Mouse (Mus musculus) embryonic facial prominence, embryonic 15.5 days (tissue): ENCODE data around the gene Zfp383. TPM values are rescaled to one million over a fixed set of nuclear protein-coding genes. Genes with fewer than 3 reads are reported as not detected.
"Not testable (repeated sequence)": the region's sequence is repeated elsewhere in the genome, so short reads cannot be mapped to it uniquely, and the experiment has no call there.

Experiments used
- ATAC-seq: fragments of 200-750 bp; cut with Nextera tagmentation; 2 replicates; pipeline ENCODE4 v1.8.0; 2017; ENCODE audit warnings: low read depth, moderate TSS enrichment; ENCODE audit not compliant: insufficient number of reproducible peaks, low FRiP score, low TSS enrichment
- H3K27ac ChIP-seq: fragments of 300-500 bp; sonication (generic); replicated peaks from 2 replicates; pipeline ENCODE4 v1.5.1; 2015; ENCODE audit warnings: mild to moderate bottlenecking, inconsistent platforms
- H3K27me3 ChIP-seq: fragments of 300-500 bp; sonication (generic); 2 replicates; pipeline ENCODE4 v1.6.1; 2015; ENCODE audit warnings: inconsistent platforms
- H3K36me3 ChIP-seq: fragments of 300-500 bp; sonication (generic); 2 replicates; pipeline ENCODE4 v1.6.1; 2015; ENCODE audit warnings: mild to moderate bottlenecking, inconsistent platforms
- H3K4me1 ChIP-seq: fragments of 300-500 bp; sonication (generic); 2 replicates; pipeline ENCODE4 v1.6.1; 2015; ENCODE audit warnings: inconsistent platforms
- H3K4me2 ChIP-seq: fragments of 300-500 bp; sonication (generic); replicated peaks from 2 replicates; pipeline ENCODE4 v1.6.1; 2015; ENCODE audit warnings: mild to moderate bottlenecking, inconsistent platforms
- H3K4me3 ChIP-seq: fragments of 300-500 bp; sonication (generic); replicated peaks from 2 replicates; pipeline ENCODE4 v1.5.1; 2015; ENCODE audit warnings: mild to moderate bottlenecking, inconsistent platforms
- H3K9ac ChIP-seq: fragments of 300-500 bp; sonication (generic); 2 replicates; pipeline ENCODE4 v1.6.1; 2015; ENCODE audit warnings: inconsistent platforms
- H3K9me3 ChIP-seq: fragments of 300-500 bp; sonication (generic); replicated peaks from 2 replicates; pipeline ENCODE4 v1.6.1; 2016; ENCODE audit warnings: inconsistent platforms
- WGBS: fragments of 180-500 bp; shearing (Covaris S2); methylation state at CpG from one replicate; pipeline ENCODE4 v1.1.7; 2015; 5-methylcytosine and 5-hydroxymethylcytosine counted together
- polyA plus RNA-seq: library from polyadenylated mRNA; unstranded; fragments of >200 nt; fragmentation: Nextera tagmentation; extraction: Ambion mirVana; gene quantifications from 2 replicates; pipeline ENCODE4 v1.2.1, GENCODE M21; 2015

The Zfp383 gene
- 5.0 and 5.3 TPM in 2 replicates for polyA plus RNA-seq

- peak within 1 kb of the TSS; percentile 70 for H3K4me3 ChIP-seq
- under 1% methylated on average over 33 of the region's 33 CpGs for WGBS
- peak; percentile 87 for ATAC-seq
- H3K27ac ChIP-seq: peak within 1 kb of the TSS; percentile 98
- peaks cover 24% of the 10 kb centered on the region for H3K4me1 ChIP-seq
- peak within 1 kb of the TSS; percentile 73 for H3K9ac ChIP-seq
- H3K27me3 ChIP-seq: no peaks in the 10 kb centered on the region
- H3K9me3 ChIP-seq: no peaks in the 10 kb centered on the region
- peak within 1 kb of the TSS; percentile 72 for H3K4me2 ChIP-seq
- peaks cover 28% of the 10 kb centered on the region for H3K36me3 ChIP-seq
Measured at GRCm38 (mm10) chr7:29908130-29908950, at the start of gene Zfp383. Gene Zfp383 (plus strand): TSS chr7:29908223.

DNA sequence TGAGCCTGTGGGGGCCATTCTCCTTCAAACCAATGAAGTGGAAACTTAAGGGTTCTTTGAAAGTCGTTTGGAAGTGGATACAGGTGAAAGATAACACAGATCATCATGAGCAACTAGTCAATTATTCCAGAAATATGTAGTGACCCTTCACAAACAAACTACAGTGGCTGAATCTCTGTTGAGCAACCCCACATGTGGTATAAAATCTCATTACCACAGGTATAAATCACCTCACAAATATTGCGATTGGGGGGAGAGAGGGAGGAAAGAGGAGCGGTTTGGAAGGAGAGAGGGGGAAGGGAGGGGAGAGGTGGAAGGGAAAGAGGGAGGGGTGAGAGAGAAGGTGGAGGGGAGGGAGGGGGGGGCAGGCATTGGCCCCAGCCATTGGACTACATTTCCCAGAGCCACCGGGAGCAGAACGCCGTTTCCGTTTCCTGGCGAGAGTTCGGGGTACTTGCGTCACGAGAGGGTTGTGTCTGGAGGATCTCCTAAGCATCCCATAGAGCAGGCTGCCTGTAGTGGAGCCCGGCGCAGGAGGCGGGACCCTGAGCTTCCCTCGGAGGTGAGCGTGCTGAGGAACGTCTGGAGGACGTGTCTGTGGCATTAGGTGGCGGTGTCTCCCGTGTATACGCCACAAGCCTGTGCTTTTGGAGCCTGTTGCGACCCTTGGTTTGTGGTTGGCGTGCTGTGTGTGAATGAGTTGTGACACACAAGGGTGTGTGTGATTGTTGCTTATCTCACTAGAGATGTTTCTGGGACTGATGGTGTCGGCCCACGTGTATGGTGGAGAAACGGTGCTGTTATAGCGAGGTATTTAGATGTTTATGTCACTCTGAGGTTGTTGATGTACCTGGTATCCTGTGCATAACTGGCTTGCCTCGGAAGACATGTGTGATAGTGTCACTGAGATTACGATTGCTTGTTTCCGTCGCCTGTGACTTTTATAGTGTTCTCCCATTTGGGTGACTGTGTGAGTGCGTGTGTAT is 48.2 kb upstream of the Zfp383 start, which contains the start of gene Zfp420:
Gene Zfp420, plus strand, starts transcription at position 448 of the 986 bp plus-strand sequence.
- 5% methylated on average over 32 of the region's 32 CpGs for WGBS
- peak; percentile 95 for ATAC-seq
- Histone ChIP-seq H3K4me1 (peaks cover 6% of the 10 kb centered on the region; the same call in 1 of the 2 replicates), H3K27ac (peak within 1 kb of the TSS; percentile 17; the same call in 1 of the 2 replicates), H3K27me3 (no peaks in the 10 kb centered on the region), H3K9me3 (no peaks in the 10 kb centered on the region), H3K9ac (peak within 1 kb of the TSS; percentile 64), H3K4me2 (peak within 1 kb of the TSS; percentile 75), H3K4me3 (peak within 1 kb of the TSS; percentile 67), H3K36me3 (no peaks in the 10 kb centered on the region)

- Histone ChIP-seq H3K27me3 (no peaks in the 10 kb centered on the region), H3K36me3 (no peaks in the 10 kb centered on the region), H3K4me2 (no peak overlapping the region), H3K27ac (no peak overlapping the region), H3K9me3 (no peaks in the 10 kb centered on the region), H3K4me1 (peaks cover 6% of the 10 kb centered on the region; the same call in 1 of the 2 replicates), H3K4me3 (no peak overlapping the region), H3K9ac (no peak overlapping the region)
- ATAC-seq: no peak
- 89% methylated on average over 7 of the region's 7 CpGs for WGBS
Measured at GRCm38 (mm10) chr7:29861660-29862059, 46.4 kb upstream of the Zfp383 start.

- Histone ChIP-seq H3K36me3 (peaks cover 46% of the 10 kb centered on the region), H3K9ac (no peak overlapping the region), H3K4me3 (no peak overlapping the region), H3K27me3 (no peaks in the 10 kb centered on the region), H3K9me3 (peaks cover 30% of the 10 kb centered on the region), H3K27ac (no peak overlapping the region), H3K4me1 (no peaks in the 10 kb centered on the region), H3K4me2 (no peak overlapping the region)
- no peak for ATAC-seq
- WGBS: 91% methylated on average over 10 of the region's 10 CpGs
Measured at GRCm38 (mm10) chr7:29874256-29874655, 33.8 kb upstream of the Zfp383 start.

DNA sequence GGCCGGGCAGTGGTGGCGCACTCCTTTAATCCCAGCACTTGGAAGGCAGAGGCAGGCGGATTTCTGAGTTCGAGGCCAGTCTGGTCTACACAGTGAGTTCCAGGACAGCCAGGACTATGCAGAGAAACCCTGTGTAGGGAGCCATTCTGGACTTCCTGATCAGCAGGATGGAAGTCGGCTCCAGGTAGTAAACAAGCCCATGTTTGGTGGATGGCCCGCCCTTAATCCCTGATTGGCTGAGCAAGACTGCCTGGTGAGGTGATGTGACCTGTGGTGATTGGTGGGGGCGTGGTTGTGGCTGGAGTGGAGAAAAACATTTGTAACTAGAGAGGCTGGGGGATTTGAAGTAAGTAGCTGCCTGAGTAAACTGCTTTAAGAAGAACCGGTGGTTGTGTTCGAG is 30.5 kb upstream of the Zfp383 start:
- Histone ChIP-seq H3K9me3 (peaks cover 30% of the 10 kb centered on the region), H3K36me3 (peaks cover 36% of the 10 kb centered on the region)
- H3K4me2 ChIP-seq, H3K27ac ChIP-seq, ATAC-seq, H3K4me3 ChIP-seq, H3K27me3 ChIP-seq, H3K4me1 ChIP-seq, H3K9ac ChIP-seq: not testable (repeated sequence)
- WGBS: 93% methylated on average over 9 of the region's 9 CpGs

- Histone ChIP-seq H3K4me1 (no peaks in the 10 kb centered on the region), H3K27me3 (no peaks in the 10 kb centered on the region), H3K4me3 (no peak overlapping the region), H3K27ac (no peak overlapping the region), H3K4me2 (no peak overlapping the region), H3K9ac (no peak overlapping the region), H3K9me3 (peaks cover 25% of the 10 kb centered on the region), H3K36me3 (peaks cover 19% of the 10 kb centered on the region)
- peak; percentile 60; the same call in 1 of the 2 replicates for ATAC-seq
- 28% methylated on average over 7 of the region's 7 CpGs for WGBS
Measured at GRCm38 (mm10) chr7:29880056-29880455, 28.0 kb upstream of the Zfp383 start.

DNA sequence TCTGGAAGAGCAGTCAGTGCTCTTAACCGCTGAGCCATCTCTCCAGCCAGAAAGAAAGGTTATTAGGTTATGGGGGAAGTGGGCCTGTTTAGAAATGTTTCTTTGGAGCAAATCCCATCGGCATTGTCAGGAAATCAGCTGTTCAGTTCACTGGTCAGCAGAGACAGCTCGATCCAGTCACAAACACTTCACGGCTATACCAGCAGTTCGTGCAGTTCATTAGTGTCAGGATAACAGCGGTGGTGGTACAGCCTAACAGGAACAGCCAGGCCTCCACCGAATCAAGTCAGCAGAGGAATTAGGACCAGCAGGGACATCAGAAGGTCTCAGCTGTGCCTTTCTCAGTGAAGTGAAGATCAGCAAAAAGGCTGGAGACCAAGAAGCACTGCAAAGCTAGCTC is 27.1 kb upstream of the Zfp383 start:
- Histone ChIP-seq H3K4me2 (no peak overlapping the region), H3K4me3 (no peak overlapping the region), H3K9me3 (peaks cover 17% of the 10 kb centered on the region; the same call in 1 of the 2 replicates), H3K4me1 (no peaks in the 10 kb centered on the region), H3K9ac (no peak overlapping the region), H3K36me3 (peaks cover 10% of the 10 kb centered on the region), H3K27ac (no peak overlapping the region), H3K27me3 (no peaks in the 10 kb centered on the region)
- no peak for ATAC-seq
- 87% methylated on average over 7 of the region's 7 CpGs for WGBS

- 95% methylated on average over 7 of the region's 7 CpGs for WGBS
- H3K4me2 ChIP-seq: no peak overlapping the region
Measured at GRCm38 (mm10) chr7:29890501-29890900, 17.5 kb upstream of the Zfp383 start.

DNA sequence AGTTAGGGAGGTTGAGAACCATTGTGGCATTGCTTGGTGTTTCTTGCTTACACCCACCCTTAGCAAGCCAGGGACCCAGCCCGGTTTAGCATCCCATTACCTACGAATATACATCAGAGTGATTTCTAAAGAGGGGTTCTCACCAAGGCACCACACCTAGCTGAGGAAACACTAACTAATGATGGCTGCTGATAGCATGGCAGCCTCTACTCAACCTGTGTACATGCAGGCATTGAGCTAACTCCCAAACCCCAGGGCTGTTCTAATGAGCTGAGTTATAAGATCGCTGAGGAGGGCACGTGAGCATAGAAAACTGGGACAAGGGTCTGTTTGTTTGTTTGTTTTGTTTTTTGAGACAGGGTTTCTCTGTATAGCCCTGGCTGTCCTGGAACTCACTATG is 15.3 kb upstream of the Zfp383 start:
- WGBS: 98% methylated on average over 4 of the region's 4 CpGs

More at GRCm38 (mm10) chr7:29890501-29890900, 17.5 kb upstream of the Zfp383 start:
- peaks cover 53% of the 10 kb centered on the region for H3K36me3 ChIP-seq
- H3K27me3 ChIP-seq: no peaks in the 10 kb centered on the region
- peaks cover 34% of the 10 kb centered on the region for H3K9me3 ChIP-seq
- H3K9ac ChIP-seq: no peak overlapping the region
- H3K4me3 ChIP-seq: no peak overlapping the region
- no peaks in the 10 kb centered on the region for H3K4me1 ChIP-seq
- ATAC-seq: no peak
- no peak overlapping the region for H3K27ac ChIP-seq

GRCm38 (mm10) chr7:29898351-29898750 is 9.7 kb upstream of the Zfp383 start:
- H3K4me3 ChIP-seq: no peak overlapping the region
- peaks cover 31% of the 10 kb centered on the region for H3K9me3 ChIP-seq
- no peaks in the 10 kb centered on the region for H3K4me1 ChIP-seq
- no peak overlapping the region for H3K27ac ChIP-seq
- ATAC-seq: no peak
- H3K36me3 ChIP-seq: peaks cover 86% of the 10 kb centered on the region
- WGBS: 91% methylated on average over 4 of the region's 4 CpGs
- H3K9ac ChIP-seq: no peak overlapping the region
- no peak overlapping the region for H3K4me2 ChIP-seq
- no peaks in the 10 kb centered on the region for H3K27me3 ChIP-seq

More for the DNA sequence above, 15.3 kb upstream of the Zfp383 start:
- Histone ChIP-seq H3K27me3 (no peaks in the 10 kb centered on the region), H3K9ac (no peak overlapping the region), H3K4me3 (no peak overlapping the region), H3K4me1 (no peaks in the 10 kb centered on the region), H3K36me3 (peaks cover 75% of the 10 kb centered on the region), H3K27ac (no peak overlapping the region), H3K4me2 (no peak overlapping the region), H3K9me3 (peaks cover 43% of the 10 kb centered on the region)
- ATAC-seq: no peak

- 93% methylated on average over 4 of the region's 4 CpGs for WGBS
- H3K4me3 ChIP-seq: no peak overlapping the region
- H3K4me2 ChIP-seq: no peak overlapping the region
- no peak overlapping the region for H3K9ac ChIP-seq
- no peak overlapping the region for H3K27ac ChIP-seq
- H3K36me3 ChIP-seq: peaks cover 30% of the 10 kb centered on the region
- H3K27me3 ChIP-seq: no peaks in the 10 kb centered on the region
- no peaks in the 10 kb centered on the region for H3K9me3 ChIP-seq
- peaks cover 11% of the 10 kb centered on the region for H3K4me1 ChIP-seq
- no peak for ATAC-seq
Measured at GRCm38 (mm10) chr7:29904101-29904500, 3.9 kb upstream of the Zfp383 start.
